Mouse (Mus musculus) monocyte, adult 5-6 weeks (primary cell): ENCODE measurements around the gene Foxo3. TPM values are rescaled to one million over a fixed set of nuclear protein-coding genes. Genes with fewer than 3 reads are reported as not detected.

Experiments
- ATAC-seq: fragments of 153-309, 156-312 bp; replicated peaks from 2 replicates; pipeline ENCODE4 v1.8.0; 2017; ENCODE audit warnings: mild to moderate bottlenecking; ENCODE audit not compliant: low TSS enrichment, insufficient number of reproducible peaks, severe bottlenecking, poor library complexity, low FRiP score
- total RNA-seq: library from RNA; stranded (forward); fragments of 200-1000, 200-491, 200-594 nt; gene quantifications from 3 replicates; pipeline ENCODE4 v1.2.3, GENCODE M21; 2017

Gene Foxo3
- total RNA-seq, 1 experiment from 2014 or later, result 39.6 TPM

DNA sequence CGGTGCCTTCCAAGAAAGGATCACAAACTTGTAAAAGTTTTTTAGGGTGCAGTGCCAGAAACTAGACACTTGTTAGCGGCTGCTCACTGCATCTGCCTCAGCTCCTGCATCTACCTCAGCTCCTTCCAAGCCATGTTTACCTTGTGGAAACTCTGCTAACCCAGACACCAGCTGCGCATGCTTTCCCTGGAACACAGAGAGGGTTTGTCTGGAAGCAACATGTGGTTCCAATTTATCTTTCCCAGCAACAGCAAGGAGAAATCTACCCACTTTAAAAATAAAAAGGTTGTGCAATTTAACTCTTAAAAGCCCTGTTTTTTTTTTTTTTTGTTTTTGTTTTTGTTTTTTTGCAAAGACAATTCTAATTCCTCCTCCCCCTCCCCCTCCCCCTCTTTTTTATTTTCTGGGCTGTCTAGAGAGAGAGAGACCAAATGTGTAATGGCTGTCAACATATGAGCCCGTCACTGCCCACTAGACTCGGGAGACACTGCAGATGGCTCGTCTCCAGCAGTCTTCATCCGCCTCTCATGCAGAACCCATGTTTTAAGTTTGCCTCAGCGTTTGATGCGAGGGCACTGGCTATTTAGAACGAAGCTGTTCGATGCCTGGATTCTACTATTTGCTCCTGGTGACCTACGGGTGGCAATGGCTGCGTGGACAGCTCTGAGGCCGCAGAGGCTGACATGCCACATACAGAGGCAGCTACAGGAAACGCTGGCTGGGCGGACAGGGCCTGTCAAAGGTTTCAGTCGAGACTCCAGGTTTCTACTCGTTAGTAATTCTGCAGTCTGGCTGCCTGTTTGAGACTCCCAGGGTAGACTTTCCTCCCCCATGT, 73.0 kb downstream of the Foxo3 start:
- ATAC-seq, result no peak

DNA sequence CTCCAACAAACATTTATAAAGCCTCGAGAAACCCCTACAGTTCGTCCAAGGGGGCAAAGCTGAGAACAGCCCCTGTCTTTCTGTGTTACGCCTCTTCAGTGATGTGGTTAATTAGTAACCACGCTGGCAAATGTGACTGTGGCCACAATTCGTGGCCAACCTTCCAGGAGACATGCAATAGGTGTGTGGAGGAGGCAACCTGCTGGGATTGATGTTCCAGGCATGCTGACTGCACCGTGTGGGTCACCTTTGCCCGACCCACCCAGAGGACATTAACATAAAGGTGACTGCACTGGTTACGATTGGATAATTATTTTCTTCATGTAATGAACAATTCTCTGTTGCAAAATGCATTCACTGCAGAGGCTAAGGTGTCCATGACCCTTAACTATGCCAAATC, 74.0 kb downstream of the Foxo3 start:
- no peak for ATAC-seq

DNA sequence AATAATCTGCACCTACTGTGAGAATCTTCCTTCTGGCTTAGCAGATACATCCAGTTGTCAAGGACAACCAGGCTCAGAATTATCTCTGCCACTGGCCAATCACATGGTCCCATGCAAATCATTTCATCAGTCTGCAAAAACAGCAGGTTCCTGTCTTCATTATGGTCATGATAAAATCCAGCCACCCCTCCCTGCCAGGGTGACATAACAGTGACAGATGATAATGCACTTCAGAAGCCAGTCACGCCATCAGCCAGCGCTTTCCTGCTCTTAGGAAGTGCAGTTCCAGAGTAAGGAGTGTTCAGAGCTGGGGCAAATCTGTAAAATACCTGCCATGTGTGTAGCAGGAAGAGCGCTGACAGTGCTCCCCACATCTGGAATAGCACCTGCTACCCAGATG, 77.1 kb downstream of the Foxo3 start:
- ATAC-seq, result no peak

GRCm38 (mm10) chr10:42198682-42199081, 77.9 kb downstream of the Foxo3 start:
- ATAC-seq, result no peak

DNA sequence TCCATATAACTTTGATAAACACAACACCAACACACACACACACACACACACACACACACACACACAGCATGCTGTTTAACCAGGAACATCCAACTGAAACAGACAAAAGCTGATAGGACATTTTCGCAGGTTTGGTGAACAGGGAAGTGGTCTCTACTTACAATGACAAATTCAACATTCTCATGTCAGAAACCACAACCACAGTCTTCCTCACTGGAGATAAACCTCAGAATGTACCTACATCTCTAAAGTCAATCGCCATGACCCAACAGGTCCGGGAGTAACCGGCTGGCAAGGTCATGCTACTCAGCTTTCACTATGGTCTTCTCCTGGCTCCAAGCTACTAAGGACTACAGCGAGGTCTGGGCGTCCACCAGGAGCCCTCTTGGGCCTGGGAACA, 81.8 kb downstream of the Foxo3 start:
- ATAC-seq, result no peak

DNA sequence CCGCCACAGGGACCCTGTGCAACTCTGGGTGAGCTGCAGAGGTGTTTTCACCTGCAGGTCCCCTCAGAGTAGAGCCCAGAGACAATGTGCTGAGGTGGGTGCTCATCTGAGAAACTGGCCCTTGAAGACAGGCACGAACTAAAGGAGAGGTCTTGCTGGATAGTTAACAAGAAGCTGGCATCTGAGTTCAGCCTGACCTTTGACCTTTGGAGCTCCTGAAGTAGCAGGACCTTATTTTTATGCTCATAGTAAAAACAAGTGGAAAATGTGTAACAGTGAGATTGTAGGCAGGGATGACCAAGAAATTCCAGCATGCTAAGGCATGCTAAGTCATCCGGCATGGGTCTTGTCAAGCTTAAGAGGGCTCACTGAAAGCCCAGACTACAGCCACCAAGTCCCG, 82.6 kb downstream of the Foxo3 start:
- ATAC-seq, result no peak

GRCm38 (mm10) chr10:42192951-42193350, 83.6 kb downstream of the Foxo3 start:
- ATAC-seq, result no peak

DNA sequence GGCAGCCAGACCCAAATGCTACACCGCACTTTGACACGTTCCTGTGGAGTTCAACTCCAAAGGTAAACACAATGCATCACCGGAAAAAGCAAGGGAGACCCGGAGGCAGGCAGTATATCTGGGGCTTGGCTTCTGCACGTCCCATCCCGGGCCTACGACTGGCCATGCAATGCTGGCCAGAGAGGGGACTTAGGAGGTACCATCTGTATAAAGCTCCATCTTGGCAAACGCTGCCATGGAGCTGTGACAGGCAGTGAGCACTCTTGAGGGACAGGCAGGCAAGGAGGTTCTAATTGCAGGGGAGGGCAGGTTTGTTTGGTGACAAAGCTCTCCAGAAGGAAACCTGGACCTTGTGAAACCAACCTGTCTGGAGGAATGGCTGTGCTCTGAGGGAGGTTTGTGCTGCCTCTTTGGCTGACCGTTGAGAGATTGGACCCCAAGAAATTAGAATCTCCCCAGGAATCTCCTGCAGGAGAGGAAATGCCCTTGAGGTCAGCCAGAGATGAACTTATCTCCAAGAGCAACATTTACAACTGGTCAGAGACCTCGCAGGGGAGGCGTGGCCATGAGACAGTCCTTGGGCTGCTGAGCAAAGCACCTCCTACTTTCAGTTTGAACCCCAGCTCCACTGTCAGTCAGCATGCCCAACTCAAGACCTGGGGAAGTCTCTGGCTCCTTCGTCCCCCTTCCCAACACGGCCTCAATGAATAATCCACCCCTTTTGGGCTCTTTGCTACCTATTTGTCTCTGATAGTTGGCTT, 86.7 kb downstream of the Foxo3 start:
- ATAC-seq, result no peak

DNA sequence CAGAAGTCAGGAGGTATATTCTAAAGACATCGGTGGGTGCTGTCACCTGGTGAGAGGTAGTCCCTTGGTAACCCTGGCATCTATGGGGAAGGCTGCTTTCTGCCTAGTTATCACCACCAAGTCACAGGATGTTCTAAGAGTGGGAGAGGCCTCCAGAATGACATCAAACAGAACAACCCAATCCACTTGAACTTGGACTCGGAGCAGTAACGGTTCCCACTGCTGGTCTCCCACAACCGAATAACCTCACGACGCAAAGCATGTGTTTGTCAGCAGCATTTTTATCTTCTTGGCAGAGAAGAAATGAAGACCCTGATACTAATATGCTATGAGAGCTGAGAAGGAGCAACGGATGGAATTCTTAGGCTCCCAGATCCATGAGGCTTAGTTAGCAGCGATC, 87.5 kb downstream of the Foxo3 start:
- no peak for ATAC-seq

- ATAC-seq, result no peak
Measured at GRCm38 (mm10) chr10:42188091-42188490, 88.5 kb downstream of the Foxo3 start.

- ATAC-seq, result no peak
Measured at GRCm38 (mm10) chr10:42186941-42187401, 89.6 kb downstream of the Foxo3 start.

DNA sequence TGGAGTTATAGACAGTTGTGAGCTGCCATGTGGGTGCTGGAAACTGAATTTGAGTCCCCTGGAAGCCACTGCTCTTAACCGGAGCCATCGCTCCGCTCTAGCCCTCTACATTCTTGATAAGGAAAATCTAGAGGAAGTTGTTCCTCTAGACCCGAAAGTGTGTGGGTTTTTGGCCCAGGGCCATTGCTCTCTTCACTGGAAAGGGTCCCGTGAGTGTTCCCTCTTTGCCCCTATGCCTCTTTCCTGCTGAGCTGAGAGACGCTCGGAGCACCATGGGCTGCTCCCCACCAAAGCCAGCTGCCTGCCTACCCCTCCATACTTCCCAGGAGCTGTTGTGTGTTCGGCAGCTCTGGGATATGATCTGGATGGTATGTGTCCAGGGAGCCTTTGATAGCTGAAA, 96.2 kb downstream of the Foxo3 start:
- ATAC-seq, result no peak

- ATAC-seq, result no peak
Measured at GRCm38 (mm10) chr10:42178751-42179150, 97.8 kb downstream of the Foxo3 start.

DNA sequence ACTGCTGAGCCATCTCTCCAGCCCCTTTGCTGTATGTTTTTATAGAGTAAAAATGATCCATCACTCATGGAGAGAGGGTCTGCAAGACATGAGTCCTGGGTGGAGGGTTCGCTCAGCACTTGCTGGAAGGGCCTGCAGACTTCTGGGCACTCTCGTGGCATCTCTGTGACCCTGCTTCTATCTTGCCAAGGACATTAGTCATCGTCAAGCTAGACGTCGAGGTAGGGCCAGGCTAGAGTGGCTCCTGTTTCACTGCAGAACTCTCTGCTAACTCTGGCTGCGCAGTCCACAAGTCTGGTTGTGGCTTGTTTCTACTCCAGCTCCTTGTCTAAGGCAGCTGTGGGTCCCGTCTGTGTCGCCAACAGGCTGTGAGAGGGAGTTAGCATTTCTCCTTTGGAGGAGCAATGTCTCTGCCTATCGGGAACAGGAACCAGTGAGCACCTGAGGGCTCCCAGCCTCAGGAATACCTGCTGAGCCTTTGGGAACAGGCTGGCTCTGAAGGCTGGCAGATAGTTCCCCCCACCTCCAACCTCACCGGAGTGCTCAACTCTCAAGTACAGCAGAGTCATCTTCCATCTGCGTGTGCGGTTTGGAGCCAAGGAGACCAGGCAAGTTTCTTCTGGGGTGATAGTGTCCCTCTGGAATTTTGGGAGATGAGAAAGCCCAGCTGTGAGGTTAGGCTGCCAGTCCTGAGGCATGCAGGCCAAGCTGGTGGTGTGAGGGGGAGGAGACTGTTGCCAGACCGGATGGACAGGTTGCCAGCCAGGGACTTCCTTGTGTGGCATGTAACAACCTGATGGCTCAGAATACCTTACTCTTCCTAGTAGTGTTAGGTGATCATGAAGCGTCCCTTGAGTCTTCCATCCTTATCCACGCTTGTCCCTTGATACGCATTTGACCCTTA, 98.5 kb downstream of the Foxo3 start:
- no peak for ATAC-seq

GRCm38 (mm10) chr10:42174283-42174682, 102.3 kb downstream of the Foxo3 start:
- no peak for ATAC-seq

DNA sequence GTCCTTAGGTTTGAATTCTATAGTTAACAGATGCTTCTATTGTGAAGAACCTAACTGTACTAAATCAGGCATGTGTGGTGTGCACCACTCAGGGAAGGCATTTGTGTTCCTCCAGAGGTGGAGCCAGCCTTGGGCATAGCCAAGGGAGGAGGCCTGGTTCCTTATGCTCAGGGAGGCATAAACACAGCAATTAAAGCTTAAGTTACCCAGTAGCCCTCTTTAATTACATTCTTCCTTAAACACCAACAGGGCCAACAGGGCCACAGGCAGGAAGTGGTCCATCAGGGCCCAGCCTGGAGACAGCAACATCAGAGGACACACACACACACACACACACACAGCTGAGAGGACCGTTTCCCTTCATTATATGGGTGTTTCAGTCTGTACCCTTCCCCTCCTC, 102.7 kb downstream of the Foxo3 start:
- no peak for ATAC-seq

- no peak for ATAC-seq
Measured at GRCm38 (mm10) chr10:42170889-42171347, 105.6 kb downstream of the Foxo3 start.

- ATAC-seq, result no peak
Measured at GRCm38 (mm10) chr10:42170201-42170600, 106.4 kb downstream of the Foxo3 start.

- no peak for ATAC-seq
Measured at GRCm38 (mm10) chr10:42154727-42155126, 121.8 kb downstream of the Foxo3 start.
